Mouse (Mus musculus) intestine, postnatal 0 days (tissue): ENCODE results near the gene Wwox. TPM values are rescaled to one million over a fixed set of nuclear protein-coding genes. Genes with fewer than 3 reads are reported as not detected.

Source experiments
- ATAC-seq: fragments of 200-750 bp; cut with Nextera tagmentation; 2 replicates; pipeline ENCODE4 v1.8.0; 2017; ENCODE audit warnings: mild to moderate bottlenecking, moderate TSS enrichment, moderate library complexity
- H3K27ac ChIP-seq: fragments of 300-500 bp; sonication (generic); 2 replicates; pipeline ENCODE4 v1.5.1; 2014; ENCODE audit warnings: mild to moderate bottlenecking, low read depth, low read length, moderate library complexity
- H3K27me3 ChIP-seq: fragments of 300-500 bp; sonication (generic); replicated peaks from 2 replicates; pipeline ENCODE4 v1.6.1; 2014; ENCODE audit warnings: low read length, mixed read lengths; ENCODE audit not compliant: control insufficient read depth, insufficient read depth
- H3K36me3 ChIP-seq: fragments of 300-500 bp; sonication (generic); 2 replicates; pipeline ENCODE4 v1.6.1; 2014; ENCODE audit warnings: mild to moderate bottlenecking, moderate library complexity; ENCODE audit not compliant: control insufficient read depth, insufficient read depth
- H3K4me1 ChIP-seq: fragments of 300-500 bp; sonication (generic); replicated peaks from 2 replicates; pipeline ENCODE4 v1.6.1; 2014; ENCODE audit warnings: antibody characterized with exemption, low read length, mixed read lengths; ENCODE audit not compliant: control insufficient read depth, insufficient read depth
- H3K4me2 ChIP-seq: fragments of 300-500 bp; sonication (generic); replicated peaks from 2 replicates; pipeline ENCODE4 v1.6.1; 2014; ENCODE audit warnings: low read depth, mild to moderate bottlenecking, moderate library complexity
- H3K4me3 ChIP-seq: fragments of 300-500 bp; sonication (generic); 2 replicates; pipeline ENCODE4 v1.5.1; 2014; ENCODE audit warnings: low read depth, low read length
- H3K9ac ChIP-seq: fragments of 300-500 bp; sonication (generic); 2 replicates; pipeline ENCODE4 v1.6.1; 2014; ENCODE audit warnings: mild to moderate bottlenecking, low read depth, low read length
- H3K9me3 ChIP-seq: fragments of 300-500 bp; sonication (generic); 2 replicates; pipeline ENCODE4 v1.6.1; 2016; ENCODE audit warnings: mixed run types; ENCODE audit not compliant: control insufficient read depth
- CTCF ChIP-seq: sonication (generic); IDR thresholded peaks from 2 replicates; pipeline ENCODE4 v1.5.1; 2016; ENCODE audit warnings: low read depth, mild to moderate bottlenecking, control low read depth, antibody characterized with exemption, moderate library complexity
- WGBS: fragments of 180-500 bp; shearing (Covaris S2); extraction: QIAGEN DNeasy Blood & Tissue Kit; methylation state at CpG from one replicate; pipeline ENCODE4 v1.1.7; 2014; 5-methylcytosine and 5-hydroxymethylcytosine counted together
- polyA plus RNA-seq: library from polyadenylated mRNA; unstranded; fragments of >200 nt; fragmentation: Nextera tagmentation; extraction: Ambion mirVana; gene quantifications from 2 replicates; pipeline ENCODE4 v1.2.1, GENCODE M21; 2015

Wwox gene
- polyA plus RNA-seq, 1 experiment from 2014 or later: 7.1 TPM

DNA sequence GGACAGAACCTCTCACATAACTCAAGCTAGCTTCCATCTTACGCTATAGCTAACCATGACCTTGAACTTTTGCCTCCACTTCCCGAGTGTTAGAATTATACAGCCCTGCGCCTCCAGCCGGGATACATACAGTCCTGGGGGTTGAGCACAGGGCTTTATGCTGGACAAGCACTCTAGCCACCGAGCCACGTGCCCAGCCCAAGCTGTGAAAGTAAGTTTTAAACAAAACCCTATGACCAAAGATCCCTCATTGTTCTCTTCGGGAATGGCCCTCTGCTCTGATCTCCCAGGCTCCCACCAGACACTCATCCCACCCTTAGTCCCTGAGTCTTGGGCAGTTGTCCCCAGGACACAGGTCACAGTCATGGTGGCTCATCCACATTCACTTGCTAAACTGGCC, 625.9 kb downstream of the Wwox start:
- H3K9ac ChIP-seq: no peak overlapping the region
- H3K27ac ChIP-seq: no peak overlapping the region
- H3K4me1 ChIP-seq: no peaks in the 10 kb centered on the region
- ATAC-seq: no peak
- no peak for TF ChIP-seq CTCF
- no peaks in the 10 kb centered on the region for H3K27me3 ChIP-seq
- H3K4me3 ChIP-seq: no peak overlapping the region
- WGBS: 58% methylated on average over 7 of the region's 7 CpGs
- H3K36me3 ChIP-seq: no peaks in the 10 kb centered on the region
- H3K9me3 ChIP-seq: no peaks in the 10 kb centered on the region
- no peak overlapping the region for H3K4me2 ChIP-seq

DNA sequence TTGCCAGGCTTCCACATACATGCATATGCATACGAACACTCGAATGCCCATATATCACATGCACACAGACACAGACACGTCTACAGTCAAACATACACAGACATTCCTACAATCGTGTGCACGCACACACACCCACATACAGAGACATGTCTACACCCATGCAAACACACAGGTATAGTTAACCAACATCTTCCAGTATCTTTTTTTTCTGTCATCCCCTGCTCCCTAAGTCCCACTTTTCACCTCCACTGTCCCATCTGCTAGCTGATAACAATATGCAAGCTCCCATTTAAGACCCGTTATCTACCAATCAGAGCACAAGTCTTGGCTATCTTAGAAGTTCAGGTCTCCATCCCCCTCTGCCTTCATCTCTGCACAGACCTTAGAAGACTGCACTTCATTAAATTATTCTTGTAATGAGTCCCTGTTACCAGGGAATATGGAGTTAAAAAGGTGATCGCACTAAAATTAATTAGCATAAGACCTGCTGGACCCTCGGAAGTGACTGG, 627.1 kb downstream of the Wwox start:
- Histone ChIP-seq H3K27ac (no peak overlapping the region), H3K9me3 (no peaks in the 10 kb centered on the region), H3K36me3 (no peaks in the 10 kb centered on the region), H3K4me3 (no peak overlapping the region), H3K9ac (no peak overlapping the region), H3K4me2 (no peak overlapping the region), H3K27me3 (no peaks in the 10 kb centered on the region), H3K4me1 (no peaks in the 10 kb centered on the region)
- WGBS: 92% methylated on average over 8 of the region's 8 CpGs
- no peak for TF ChIP-seq CTCF
- no peak for ATAC-seq

DNA sequence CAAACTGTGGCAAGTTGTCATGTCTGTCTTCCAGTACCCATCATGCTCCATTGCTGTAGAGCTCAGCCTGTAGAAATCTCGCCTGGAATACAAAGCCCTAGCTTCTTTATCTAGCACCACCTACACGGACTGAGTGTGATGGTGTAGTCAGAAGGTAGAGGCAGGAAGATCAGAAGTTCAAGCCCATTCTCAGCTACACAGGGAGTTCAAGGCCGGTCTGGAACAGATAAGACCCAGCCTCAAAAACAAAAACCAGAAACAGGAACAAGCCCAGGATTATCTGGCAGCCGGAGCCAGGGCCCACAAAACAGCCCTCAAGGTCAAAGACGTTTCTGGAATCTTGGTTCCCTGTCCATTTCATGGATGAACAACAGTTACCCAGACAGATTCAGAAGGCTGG, 629.3 kb downstream of the Wwox start:
- Histone ChIP-seq H3K9me3 (no peaks in the 10 kb centered on the region), H3K4me3 (no peak overlapping the region), H3K27me3 (no peaks in the 10 kb centered on the region), H3K4me1 (no peaks in the 10 kb centered on the region), H3K9ac (no peak overlapping the region), H3K27ac (no peak overlapping the region), H3K36me3 (no peaks in the 10 kb centered on the region), H3K4me2 (no peak overlapping the region)
- TF ChIP-seq CTCF: no peak
- no peak for ATAC-seq
- WGBS: 69% methylated on average over 5 of the region's 5 CpGs

DNA sequence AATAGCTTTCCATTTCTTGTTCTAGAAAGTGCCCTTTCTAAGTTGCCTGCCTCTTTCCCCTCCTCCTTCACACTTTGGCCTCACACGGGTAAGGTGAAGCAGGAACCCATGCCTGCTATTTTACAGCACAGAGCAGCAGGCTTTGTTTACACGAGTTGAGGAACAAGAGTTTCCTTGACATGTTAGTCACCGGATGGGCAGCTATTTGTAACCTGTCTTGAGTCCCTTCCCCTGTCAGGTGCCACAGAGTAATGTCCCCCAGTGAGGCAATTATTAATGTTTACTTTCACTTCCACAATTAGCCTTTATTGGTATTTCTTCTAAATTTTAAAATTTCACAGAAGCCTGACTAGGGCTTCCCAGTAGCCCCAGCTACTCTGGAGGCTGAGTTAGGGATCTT, 630.8 kb downstream of the Wwox start:
- Histone ChIP-seq H3K9me3 (no peaks in the 10 kb centered on the region), H3K4me2 (no peak overlapping the region), H3K27me3 (no peaks in the 10 kb centered on the region), H3K27ac (no peak overlapping the region), H3K4me1 (no peaks in the 10 kb centered on the region), H3K36me3 (no peaks in the 10 kb centered on the region), H3K4me3 (no peak overlapping the region), H3K9ac (no peak overlapping the region)
- WGBS: 13% methylated on average over 3 of the region's 3 CpGs
- ATAC-seq: no peak
- TF ChIP-seq CTCF: no peak

DNA sequence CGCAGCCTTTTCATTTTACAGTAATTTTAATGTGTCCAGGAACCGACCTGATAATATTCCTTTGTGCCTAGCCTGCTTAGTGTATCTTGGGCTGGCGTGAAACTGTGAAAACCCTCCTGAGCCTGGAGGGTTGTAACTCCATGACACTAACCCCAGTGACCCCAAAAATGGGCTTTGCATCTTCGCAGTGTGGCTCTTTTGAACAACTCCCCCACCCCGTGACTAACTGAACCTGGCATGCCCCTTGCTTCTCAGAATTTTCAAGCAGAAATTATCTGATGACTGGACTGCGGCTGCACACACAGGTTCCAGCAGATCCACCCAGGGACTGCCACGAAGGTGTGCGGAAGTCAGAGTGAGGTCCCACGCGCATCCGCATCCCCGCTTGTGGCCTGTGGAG, 631.8 kb downstream of the Wwox start:
- Histone ChIP-seq H3K4me2 (no peak overlapping the region), H3K4me1 (no peaks in the 10 kb centered on the region), H3K27ac (no peak overlapping the region), H3K27me3 (no peaks in the 10 kb centered on the region), H3K9ac (no peak overlapping the region), H3K4me3 (no peak overlapping the region), H3K36me3 (no peaks in the 10 kb centered on the region), H3K9me3 (no peaks in the 10 kb centered on the region)
- no peak for TF ChIP-seq CTCF
- ATAC-seq: no peak
- WGBS: 94% methylated on average over 12 of the region's 12 CpGs

DNA sequence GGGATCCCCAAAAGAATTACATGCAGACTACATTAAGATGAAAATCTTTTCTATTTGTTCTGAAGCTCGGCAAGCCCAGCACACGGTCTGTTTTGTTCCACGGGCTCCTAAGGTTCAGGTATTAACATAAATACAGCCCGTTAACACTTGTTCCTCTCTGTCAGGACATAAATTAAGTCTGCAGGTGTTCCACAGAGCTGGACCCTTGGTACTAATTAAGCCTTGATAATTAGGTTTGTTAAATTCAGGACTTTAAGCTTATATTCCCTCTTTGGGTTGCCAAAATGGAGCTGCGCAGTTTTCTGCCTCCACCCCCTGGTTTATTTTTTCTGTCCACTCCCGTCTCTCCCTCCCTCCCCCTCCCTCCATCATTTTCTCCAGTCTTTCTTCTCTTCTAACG, 638.8 kb downstream of the Wwox start:
- Histone ChIP-seq H3K9ac (no peak overlapping the region), H3K9me3 (no peaks in the 10 kb centered on the region), H3K4me3 (no peak overlapping the region), H3K4me2 (no peak overlapping the region), H3K36me3 (no peaks in the 10 kb centered on the region), H3K4me1 (no peaks in the 10 kb centered on the region), H3K27ac (no peak overlapping the region), H3K27me3 (no peaks in the 10 kb centered on the region)
- 82% methylated on average over 7 of the region's 7 CpGs for WGBS
- TF ChIP-seq CTCF: no peak
- ATAC-seq: no peak
